Mouse (Mus musculus) embryonic facial prominence, embryonic 11.5 days (tissue): ENCODE results near the gene March6. TPM values are rescaled to one million over a fixed set of nuclear protein-coding genes. Genes with fewer than 3 reads are reported as not detected.

Experiments
- ATAC-seq: fragments of 200-750 bp; cut with Nextera tagmentation; replicated peaks from 2 replicates; pipeline ENCODE4 v1.8.0; 2017; ENCODE audit warnings: low read depth; ENCODE audit not compliant: insufficient number of reproducible peaks, low FRiP score, low TSS enrichment
- DNase-seq: peaks from one replicate; pipeline ENCODE4 v3.0.0-alpha.2; 2015; ENCODE audit warnings: low spot score
- H3K27ac ChIP-seq: fragments of 300-500 bp; sonication (generic); replicated peaks from 2 replicates; pipeline ENCODE4 v1.5.1; 2014; ENCODE audit warnings: mild to moderate bottlenecking, low read depth, low read length, control low read depth
- H3K27me3 ChIP-seq: fragments of 300-500 bp; sonication (generic); 2 replicates; pipeline ENCODE4 v1.6.1; 2014; ENCODE audit warnings: mild to moderate bottlenecking, low read length, moderate library complexity, mixed read lengths; ENCODE audit not compliant: control insufficient read depth, insufficient read depth
- H3K36me3 ChIP-seq: fragments of 300-500 bp; sonication (generic); replicated peaks from 2 replicates; pipeline ENCODE4 v1.6.1; 2014; ENCODE audit warnings: low read depth, mild to moderate bottlenecking, low read length, moderate library complexity, mixed read lengths; ENCODE audit not compliant: control insufficient read depth, insufficient read depth
- H3K4me1 ChIP-seq: fragments of 300-500 bp; sonication (generic); 2 replicates; pipeline ENCODE4 v1.6.1; 2014; ENCODE audit warnings: low read length, mixed read lengths; ENCODE audit not compliant: control insufficient read depth, insufficient read depth
- H3K4me2 ChIP-seq: fragments of 300-500 bp; sonication (generic); 2 replicates; pipeline ENCODE4 v1.6.1; 2014; ENCODE audit warnings: low read depth, mild to moderate bottlenecking, control low read depth, low read length, moderate library complexity
- H3K4me3 ChIP-seq: fragments of 300-500 bp; sonication (generic); 2 replicates; pipeline ENCODE4 v1.5.1; 2014; ENCODE audit warnings: low read depth, low read length, control low read depth
- H3K9ac ChIP-seq: fragments of 300-500 bp; sonication (generic); replicated peaks from 2 replicates; pipeline ENCODE4 v1.6.1; 2014; ENCODE audit warnings: mild to moderate bottlenecking, control low read depth, low read length
- H3K9me3 ChIP-seq: fragments of 300-500 bp; sonication (generic); replicated peaks from 2 replicates; pipeline ENCODE4 v1.6.1; 2016; ENCODE audit warnings: mild to moderate bottlenecking, low read length, inconsistent platforms, mixed read lengths; ENCODE audit not compliant: control insufficient read depth
- WGBS: fragments of 180-500 bp; shearing (Covaris S2); extraction: QIAGEN DNeasy Blood & Tissue Kit; methylation state at CpG from one replicate; pipeline ENCODE4 v1.1.7; 2014; 5-methylcytosine and 5-hydroxymethylcytosine counted together
- polyA plus RNA-seq: library from polyadenylated mRNA; unstranded; fragments of >200 nt; fragmentation: Nextera tagmentation; extraction: Ambion mirVana; gene quantifications from 2 replicates; pipeline ENCODE4 v1.2.1, GENCODE M21; 2014

Gene March6
- polyA plus RNA-seq, 1 experiment from 2014 or later = 40.6 TPM

DNA sequence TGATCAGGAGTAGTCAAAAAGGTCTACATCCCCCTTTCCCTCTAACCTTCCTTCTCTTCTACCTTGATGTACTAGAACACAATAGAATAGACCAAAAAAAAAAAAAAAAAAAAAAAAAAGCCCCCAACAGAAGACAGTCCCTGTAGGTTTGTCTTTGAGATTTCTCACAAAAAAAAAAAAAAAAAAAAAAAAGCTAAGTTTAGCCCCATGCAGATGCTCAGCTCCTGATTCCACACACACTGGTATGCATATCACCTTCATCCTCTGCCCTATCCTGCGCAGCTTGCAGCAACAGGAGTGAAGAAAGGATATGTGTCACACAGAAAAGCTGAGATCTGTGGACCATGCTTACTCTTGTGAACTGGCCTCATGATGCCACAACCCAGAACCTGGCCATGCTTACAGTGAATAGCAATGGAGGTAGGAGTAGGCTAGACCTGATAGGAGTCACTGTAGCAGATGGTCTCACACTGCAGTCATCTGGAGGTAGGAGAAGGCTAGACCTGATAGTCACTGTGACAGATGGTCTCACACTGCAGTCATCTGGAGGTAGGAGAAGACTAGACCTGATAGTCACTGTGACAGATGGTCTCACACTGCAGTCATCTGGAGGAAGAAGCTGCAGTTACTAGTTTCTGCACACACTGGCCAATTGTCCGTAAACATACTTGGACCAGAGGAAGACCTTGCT, 1.6 kb upstream of the March6 start:
- H3K9ac ChIP-seq = no peak overlapping the region
- H3K36me3 ChIP-seq = no peaks in the 10 kb centered on the region
- no peaks in the 10 kb centered on the region for H3K9me3 ChIP-seq
- ATAC-seq (no peak), DNase-seq (no peak)
- H3K4me1 ChIP-seq = peaks cover 3% of the 10 kb centered on the region; the same call in 1 of the 2 replicates
- no peak overlapping the region for H3K4me3 ChIP-seq
- H3K27ac ChIP-seq = no peak overlapping the region
- no peak overlapping the region for H3K4me2 ChIP-seq
- 94% methylated on average over 2 of the region's 2 CpGs for WGBS
- no peaks in the 10 kb centered on the region for H3K27me3 ChIP-seq

DNA sequence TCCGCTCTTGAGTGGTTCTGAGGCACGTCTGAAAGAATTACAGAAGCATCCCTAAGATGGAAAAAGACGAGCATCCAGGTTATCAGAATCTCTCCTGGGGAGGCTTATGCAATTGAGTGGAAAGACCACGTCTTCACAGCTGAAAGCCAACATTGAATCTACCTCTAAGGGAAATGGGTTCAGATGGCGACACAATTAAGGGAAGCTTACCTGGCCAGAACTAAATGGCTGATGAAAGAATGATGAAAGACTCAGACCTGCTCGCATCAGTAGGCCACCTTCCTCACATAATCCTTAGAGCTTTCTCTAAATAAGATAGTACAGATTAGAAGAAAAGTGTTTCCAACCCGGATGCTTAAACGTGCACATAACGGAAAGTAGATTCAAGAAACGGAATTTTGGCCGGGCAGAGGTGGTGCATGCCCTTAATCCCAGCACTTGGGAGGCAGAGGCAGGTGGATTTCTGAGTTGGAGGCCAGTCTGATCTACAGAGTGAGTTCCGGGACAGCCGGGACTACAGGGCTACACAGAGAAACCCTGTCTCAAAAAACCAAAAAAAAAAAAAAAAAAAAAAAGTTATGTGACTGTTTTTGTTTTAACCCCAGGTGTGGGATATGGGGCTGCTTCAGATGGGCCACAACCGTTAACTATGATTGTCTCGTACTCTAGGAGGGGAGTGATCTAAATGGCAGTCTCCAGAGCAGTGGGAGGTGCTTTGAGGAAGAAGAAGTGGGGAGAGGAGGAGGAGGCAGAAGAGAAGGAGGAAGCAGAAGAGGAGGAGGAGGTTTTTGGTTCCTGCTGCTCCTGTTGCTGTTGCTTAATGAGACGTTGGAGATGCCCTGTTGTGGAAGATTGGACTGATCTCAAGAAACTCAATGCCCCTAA, 835 bp upstream of the March6 start:
- DNase-seq (no peak), ATAC-seq (no peak)
- Histone ChIP-seq H3K4me2 (peak overlapping the region; percentile 42), H3K27me3 (no peaks in the 10 kb centered on the region), H3K9ac (peak overlapping the region; percentile 95), H3K27ac (peak overlapping the region; percentile 95), H3K4me3 (peak overlapping the region; percentile 95), H3K4me1 (peaks cover 3% of the 10 kb centered on the region; the same call in 1 of the 2 replicates), H3K9me3 (no peaks in the 10 kb centered on the region), H3K36me3 (no peaks in the 10 kb centered on the region)
- 25% methylated on average over 16 of the region's 16 CpGs for WGBS

DNA sequence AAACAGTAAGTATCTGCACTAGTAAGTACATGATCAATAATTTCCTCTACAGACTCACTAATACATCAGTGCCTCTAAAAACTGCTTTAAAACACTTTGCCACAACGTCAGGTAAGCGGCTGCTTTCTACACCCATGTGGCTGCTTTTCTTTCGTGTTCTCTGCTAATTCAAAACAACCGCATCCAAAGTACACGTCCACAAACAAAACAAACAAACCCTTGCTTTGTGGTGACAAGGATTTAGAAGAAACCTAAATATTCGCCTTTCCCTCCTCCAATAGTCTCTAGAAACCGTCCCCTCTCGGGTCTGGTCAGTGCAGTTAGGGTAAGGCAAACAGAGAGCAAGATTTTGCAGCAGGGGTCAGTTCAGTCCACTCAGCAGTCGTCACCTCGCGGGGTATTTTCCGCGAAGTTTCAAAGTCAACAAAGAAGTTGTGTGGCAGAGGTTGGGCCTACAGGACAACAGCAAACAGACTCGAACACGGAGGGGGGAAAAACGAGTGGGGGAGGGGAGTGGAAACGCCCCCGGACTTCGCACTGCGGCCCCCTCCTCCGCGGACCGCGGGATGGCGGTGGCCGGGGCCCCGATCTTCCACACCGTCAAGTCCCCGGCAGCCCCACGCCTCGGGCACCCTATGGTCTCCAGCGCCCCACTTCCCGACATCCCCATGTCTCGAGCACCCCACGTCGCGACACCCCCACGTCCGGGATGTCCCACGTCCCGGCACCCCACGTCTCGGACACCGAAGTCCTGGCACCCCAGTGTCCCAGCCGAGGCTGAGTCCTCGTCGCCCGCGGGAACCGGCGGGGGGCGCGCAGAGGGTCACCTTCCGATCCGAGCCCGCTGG, 818 bp downstream of the March6 start:
- H3K27me3 ChIP-seq = no peaks in the 10 kb centered on the region
- ATAC-seq (peak; percentile 37), DNase-seq (peak; percentile 26)
- H3K4me3 ChIP-seq = peak overlapping the region; percentile 95
- H3K4me1 ChIP-seq = no peaks in the 10 kb centered on the region
- H3K9ac ChIP-seq = peak overlapping the region; percentile 95
- peak overlapping the region; percentile 51 for H3K4me2 ChIP-seq
- no peaks in the 10 kb centered on the region for H3K36me3 ChIP-seq
- H3K9me3 ChIP-seq = no peaks in the 10 kb centered on the region
- peak overlapping the region; percentile 95 for H3K27ac ChIP-seq
- WGBS = under 1% methylated on average over 54 of the region's 56 CpGs

- Histone ChIP-seq H3K9me3 (no peaks in the 10 kb centered on the region), H3K4me3 (peak overlapping the region; percentile 95), H3K36me3 (no peaks in the 10 kb centered on the region), H3K27ac (no peak overlapping the region), H3K9ac (no peak overlapping the region), H3K4me2 (peak overlapping the region; percentile 51), H3K27me3 (no peaks in the 10 kb centered on the region), H3K4me1 (no peaks in the 10 kb centered on the region)
- DNase-seq (no peak), ATAC-seq (no peak)
- 43% methylated on average over 6 of the region's 6 CpGs for WGBS
Observed at GRCm38 (mm10) chr15:31529103-31529502, 1.8 kb downstream of the March6 start.

DNA sequence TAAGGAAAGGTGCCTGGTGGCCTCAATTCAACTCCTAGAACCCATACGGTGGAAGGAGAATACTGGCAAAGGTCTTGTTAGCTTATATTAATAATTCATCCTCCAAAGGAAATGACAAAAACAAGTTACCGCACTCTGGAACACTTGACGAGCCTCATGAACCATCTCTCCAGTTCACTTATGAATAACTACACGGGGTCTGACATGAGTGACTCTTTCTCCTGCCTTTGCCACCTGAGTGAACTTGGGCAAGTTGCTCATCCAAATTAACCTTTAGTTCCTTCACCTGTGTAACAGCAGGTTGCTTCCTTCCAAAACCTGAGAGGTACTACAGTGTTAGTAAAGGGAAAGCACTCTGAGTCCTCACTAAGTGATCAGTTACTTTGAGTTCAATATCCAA, 2.4 kb downstream of the March6 start:
- Histone ChIP-seq H3K9me3 (no peaks in the 10 kb centered on the region), H3K4me1 (no peaks in the 10 kb centered on the region), H3K4me2 (no peak overlapping the region), H3K9ac (no peak overlapping the region), H3K27me3 (no peaks in the 10 kb centered on the region), H3K36me3 (no peaks in the 10 kb centered on the region), H3K27ac (no peak overlapping the region), H3K4me3 (no peak overlapping the region)
- DNase-seq (no peak), ATAC-seq (no peak)
- WGBS = 95% methylated on average over 4 of the region's 4 CpGs

- H3K27me3 ChIP-seq = no peaks in the 10 kb centered on the region
- no peak for DNase-seq
- 85% methylated on average over 1 of the region's 1 CpGs for WGBS
- H3K9ac ChIP-seq = no peak overlapping the region
- no peak overlapping the region for H3K4me2 ChIP-seq
- no peaks in the 10 kb centered on the region for H3K36me3 ChIP-seq
- ATAC-seq = no peak
- no peak overlapping the region for H3K4me3 ChIP-seq
- H3K9me3 ChIP-seq = no peaks in the 10 kb centered on the region
- H3K4me1 ChIP-seq = no peaks in the 10 kb centered on the region
- H3K27ac ChIP-seq = no peak overlapping the region
Observed at GRCm38 (mm10) chr15:31526463-31526862, 4.4 kb downstream of the March6 start.

DNA sequence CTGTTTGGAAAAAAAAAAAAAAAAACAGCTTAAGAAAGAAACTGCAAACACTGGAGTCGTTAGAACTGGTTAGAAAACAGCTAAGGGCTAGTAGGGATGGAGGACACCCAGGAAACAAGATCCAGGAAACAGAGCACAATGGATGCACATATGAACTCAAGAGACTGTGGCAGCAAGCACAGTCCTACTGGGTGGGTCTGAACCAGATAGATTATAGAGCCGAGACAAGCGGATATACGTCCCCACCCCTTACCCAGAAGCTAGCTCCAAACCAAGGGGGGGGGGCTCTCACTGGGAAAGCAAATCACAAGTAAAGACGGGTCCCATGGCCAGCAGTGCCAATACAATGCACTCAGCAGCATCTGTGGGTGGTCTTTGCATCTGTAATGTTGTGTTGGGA, 11.9 kb downstream of the March6 start:
- H3K27ac ChIP-seq = no peak overlapping the region
- no peak overlapping the region for H3K4me2 ChIP-seq
- no peaks in the 10 kb centered on the region for H3K4me1 ChIP-seq
- ATAC-seq = no peak
- no peaks in the 10 kb centered on the region for H3K9me3 ChIP-seq
- no peak for DNase-seq
- no peak overlapping the region for H3K4me3 ChIP-seq
- no peak overlapping the region for H3K9ac ChIP-seq
- H3K27me3 ChIP-seq = no peaks in the 10 kb centered on the region
- WGBS = 79% methylated on average over 5 of the region's 5 CpGs
- H3K36me3 ChIP-seq = no peaks in the 10 kb centered on the region
